Mouse (Mus musculus): Measurements from ENCODE around the gene Arl8a. TPM values are rescaled to one million over a fixed set of nuclear protein-coding genes. Genes with fewer than 3 reads are reported as not detected.
"Not testable (repeated sequence)": the region's sequence is repeated elsewhere in the genome, so short reads cannot be mapped to it uniquely, and the experiment has no call there.

Gene Arl8a
- polyA plus RNA-seq (2015; fragmentation: Nextera tagmentation; extraction: Ambion mirVana) = 33.3 and 33.9 TPM in 2 replicates

GRCm38 (mm10) chr1:135146077-135146945 is at the start of gene Arl8a:
Gene Arl8a, plus strand, starts transcription at chr1:135146824.
- H3K27ac ChIP-seq (replicated peaks) = peak within 1 kb of the TSS; percentile 77
- WGBS = under 1% methylated on average over 70 of the region's 78 CpGs
- H3K4me1 ChIP-seq = peaks cover 26% of the 10 kb centered on the region
- peak within 1 kb of the TSS; percentile 90 for H3K9ac ChIP-seq
- H3K4me2 ChIP-seq = peak within 1 kb of the TSS; percentile 83
- peak; percentile 59; the same call in 1 of the 2 replicates for ATAC-seq (ENCODE audit: extremely low read depth, insufficient number of reproducible peaks, low FRiP score, low TSS enrichment)
- peaks cover 4% of the 10 kb centered on the region for H3K36me3 ChIP-seq
- H3K27me3 ChIP-seq (replicated peaks) = peaks cover 55% of the 10 kb centered on the region
- H3K9me3 ChIP-seq = no peaks in the 10 kb centered on the region
- peak within 1 kb of the TSS; percentile 80 for H3K4me3 ChIP-seq

GRCm38 (mm10) chr1:135097441-135097840 is 49.2 kb upstream of the Arl8a start:
- Histone ChIP-seq H3K4me2 (no peak overlapping the region), H3K27ac (replicated peaks) (no peak overlapping the region), H3K9ac (no peak overlapping the region), H3K36me3 (no peaks in the 10 kb centered on the region), H3K9me3 (no peaks in the 10 kb centered on the region), H3K4me1 (peaks cover 36% of the 10 kb centered on the region), H3K4me3 (no peak overlapping the region), H3K27me3 (replicated peaks) (peaks cover 77% of the 10 kb centered on the region)
- ATAC-seq (ENCODE audit: extremely low read depth, insufficient number of reproducible peaks, low FRiP score, low TSS enrichment) = no peak
- WGBS = 84% methylated on average over 6 of the region's 6 CpGs

GRCm38 (mm10) chr1:135098441-135098840 is 48.2 kb upstream of the Arl8a start:
- Histone ChIP-seq H3K27me3 (replicated peaks) (peaks cover 83% of the 10 kb centered on the region), H3K27ac (replicated peaks) (no peak overlapping the region)

GRCm38 (mm10) chr1:135100400-135100799 is 46.2 kb upstream of the Arl8a start:
- no peak overlapping the region for H3K4me3 ChIP-seq
- H3K36me3 ChIP-seq = no peaks in the 10 kb centered on the region
- no peak overlapping the region for H3K9ac ChIP-seq
- H3K4me1 ChIP-seq = peaks cover 34% of the 10 kb centered on the region
- WGBS = 53% methylated on average over 7 of the region's 7 CpGs
- no peak overlapping the region for H3K27ac ChIP-seq (replicated peaks)
- H3K4me2 ChIP-seq = no peak overlapping the region
- H3K9me3 ChIP-seq = no peaks in the 10 kb centered on the region
- peaks cover 95% of the 10 kb centered on the region for H3K27me3 ChIP-seq (replicated peaks)
- ATAC-seq (ENCODE audit: extremely low read depth, insufficient number of reproducible peaks, low FRiP score, low TSS enrichment) = no peak

More at GRCm38 (mm10) chr1:135098441-135098840, 48.2 kb upstream of the Arl8a start:
- no peaks in the 10 kb centered on the region for H3K36me3 ChIP-seq
- WGBS = 87% methylated on average over 7 of the region's 7 CpGs
- ATAC-seq (ENCODE audit: extremely low read depth, insufficient number of reproducible peaks, low FRiP score, low TSS enrichment) = no peak
- H3K4me3 ChIP-seq = no peak overlapping the region
- no peak overlapping the region for H3K9ac ChIP-seq
- no peak overlapping the region for H3K4me2 ChIP-seq
- peaks cover 39% of the 10 kb centered on the region for H3K4me1 ChIP-seq
- H3K9me3 ChIP-seq = no peaks in the 10 kb centered on the region

- Histone ChIP-seq H3K36me3 (no peaks in the 10 kb centered on the region), H3K4me1 (peaks cover 14% of the 10 kb centered on the region), H3K4me2 (peak within 1 kb of the TSS; percentile 78), H3K27ac (replicated peaks) (no peak within 1 kb of the TSS), H3K27me3 (replicated peaks) (peaks cover 91% of the 10 kb centered on the region), H3K4me3 (peak within 1 kb of the TSS; percentile 55), H3K9ac (peak within 1 kb of the TSS; percentile 71), H3K9me3 (no peaks in the 10 kb centered on the region)
- ATAC-seq (ENCODE audit: extremely low read depth, insufficient number of reproducible peaks, low FRiP score, low TSS enrichment) = no peak
- whole genome bisulfite sequencing = 2% methylated on average over 38 of the region's 40 CpGs
Observed at GRCm38 (mm10) chr1:135105124-135105523, 41.5 kb upstream of the Arl8a start, which contains the start of gene Lgr6. Gene Lgr6, minus strand, starts transcription at chr1:135105276.

GRCm38 (mm10) chr1:135105951-135106350 is 40.7 kb upstream of the Arl8a start:
- 3% methylated on average over 8 of the region's 8 CpGs for WGBS
- Histone ChIP-seq H3K9me3 (no peaks in the 10 kb centered on the region), H3K4me3 (peak overlapping the region; percentile 55), H3K4me1 (peaks cover 14% of the 10 kb centered on the region), H3K27ac (replicated peaks) (no peak overlapping the region), H3K36me3 (no peaks in the 10 kb centered on the region), H3K4me2 (peak overlapping the region; percentile 78), H3K9ac (no peak overlapping the region), H3K27me3 (replicated peaks) (peaks cover 90% of the 10 kb centered on the region)
- ATAC-seq (ENCODE audit: extremely low read depth, insufficient number of reproducible peaks, low FRiP score, low TSS enrichment) = no peak

GRCm38 (mm10) chr1:135108611-135109010 is 38.0 kb upstream of the Arl8a start:
- H3K4me1 ChIP-seq = peaks cover 11% of the 10 kb centered on the region
- no peak overlapping the region for H3K4me3 ChIP-seq
- no peak overlapping the region for H3K4me2 ChIP-seq
- no peak for ATAC-seq (ENCODE audit: extremely low read depth, insufficient number of reproducible peaks, low FRiP score, low TSS enrichment)
- 34% methylated on average over 6 of the region's 6 CpGs for WGBS
- H3K9ac ChIP-seq = no peak overlapping the region
- H3K27me3 ChIP-seq (replicated peaks) = peaks cover 78% of the 10 kb centered on the region
- no peaks in the 10 kb centered on the region for H3K36me3 ChIP-seq
- no peaks in the 10 kb centered on the region for H3K9me3 ChIP-seq
- H3K27ac ChIP-seq (replicated peaks) = no peak overlapping the region

GRCm38 (mm10) chr1:135110075-135110474 is 36.5 kb upstream of the Arl8a start:
- no peak overlapping the region for H3K4me3 ChIP-seq
- no peak overlapping the region for H3K27ac ChIP-seq (replicated peaks)
- H3K27me3 ChIP-seq (replicated peaks) = peaks cover 76% of the 10 kb centered on the region
- H3K9ac ChIP-seq = no peak overlapping the region
- H3K4me2 ChIP-seq = no peak overlapping the region
- no peaks in the 10 kb centered on the region for H3K9me3 ChIP-seq
- H3K4me1 ChIP-seq = peaks cover 7% of the 10 kb centered on the region
- no peaks in the 10 kb centered on the region for H3K36me3 ChIP-seq
- no peak for ATAC-seq (ENCODE audit: extremely low read depth, insufficient number of reproducible peaks, low FRiP score, low TSS enrichment)
- WGBS = 17% methylated on average over 6 of the region's 6 CpGs

- H3K9me3 ChIP-seq; H3K36me3 ChIP-seq; H3K4me2 ChIP-seq; H3K4me1 ChIP-seq; H3K4me3 ChIP-seq; H3K27ac ChIP-seq (replicated peaks); ATAC-seq (ENCODE audit: extremely low read depth, insufficient number of reproducible peaks, low FRiP score, low TSS enrichment); H3K9ac ChIP-seq: not testable (repeated sequence)
- peaks cover 71% of the 10 kb centered on the region for H3K27me3 ChIP-seq (replicated peaks)
- WGBS = 51% methylated on average over 5 of the region's 5 CpGs
Observed at GRCm38 (mm10) chr1:135111271-135111670, 35.4 kb upstream of the Arl8a start.

GRCm38 (mm10) chr1:135112661-135113060 is 34.0 kb upstream of the Arl8a start:
- Histone ChIP-seq H3K27ac (replicated peaks) (no peak overlapping the region), H3K27me3 (replicated peaks) (peaks cover 71% of the 10 kb centered on the region), H3K4me3 (no peak overlapping the region), H3K9me3 (no peaks in the 10 kb centered on the region), H3K4me1 (no peaks in the 10 kb centered on the region), H3K9ac (no peak overlapping the region), H3K4me2 (no peak overlapping the region), H3K36me3 (no peaks in the 10 kb centered on the region)
- WGBS = 15% methylated on average over 8 of the region's 8 CpGs
- ATAC-seq (ENCODE audit: extremely low read depth, insufficient number of reproducible peaks, low FRiP score, low TSS enrichment) = no peak

- 81% methylated on average over 8 of the region's 8 CpGs for WGBS
- H3K9ac ChIP-seq = no peak overlapping the region
- peaks cover 20% of the 10 kb centered on the region for H3K4me1 ChIP-seq
- H3K36me3 ChIP-seq = no peaks in the 10 kb centered on the region
- H3K27ac ChIP-seq (replicated peaks) = no peak overlapping the region
- ATAC-seq (ENCODE audit: extremely low read depth, insufficient number of reproducible peaks, low FRiP score, low TSS enrichment) = no peak
- peaks cover 85% of the 10 kb centered on the region for H3K27me3 ChIP-seq (replicated peaks)
- H3K4me2 ChIP-seq = no peak overlapping the region
- no peak overlapping the region for H3K4me3 ChIP-seq
- H3K9me3 ChIP-seq = no peaks in the 10 kb centered on the region
Observed at GRCm38 (mm10) chr1:135124573-135125363, 21.9 kb upstream of the Arl8a start.

Measured in heart, embryonic 13.5 days (tissue).